Mouse (Mus musculus): ENCODE measurements around the gene Dnah6.

Dnah6 gene

DNA sequence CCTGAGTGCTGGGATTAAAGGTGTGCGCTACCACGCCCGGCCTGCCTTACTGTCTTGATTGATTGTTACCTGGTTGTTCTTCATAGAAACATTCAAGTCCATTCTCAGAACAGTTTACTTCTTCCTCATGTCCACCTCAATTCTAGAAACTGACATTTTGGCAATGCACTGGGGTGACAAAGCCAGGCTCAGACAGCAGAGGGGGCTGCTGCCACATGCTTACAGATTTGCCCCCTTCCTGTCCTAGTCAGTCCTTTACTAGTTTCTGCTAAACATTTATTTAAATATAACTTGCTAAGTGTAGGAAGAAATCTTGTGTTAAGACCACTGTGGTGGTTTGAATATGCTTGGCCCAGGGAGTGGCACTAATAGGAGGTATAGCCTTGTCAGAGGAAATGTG lies 192.6 kb downstream of the Dnah6 start:
- DNase-seq (ENCODE audit: low read depth, low spot score) = no peak

DNA sequence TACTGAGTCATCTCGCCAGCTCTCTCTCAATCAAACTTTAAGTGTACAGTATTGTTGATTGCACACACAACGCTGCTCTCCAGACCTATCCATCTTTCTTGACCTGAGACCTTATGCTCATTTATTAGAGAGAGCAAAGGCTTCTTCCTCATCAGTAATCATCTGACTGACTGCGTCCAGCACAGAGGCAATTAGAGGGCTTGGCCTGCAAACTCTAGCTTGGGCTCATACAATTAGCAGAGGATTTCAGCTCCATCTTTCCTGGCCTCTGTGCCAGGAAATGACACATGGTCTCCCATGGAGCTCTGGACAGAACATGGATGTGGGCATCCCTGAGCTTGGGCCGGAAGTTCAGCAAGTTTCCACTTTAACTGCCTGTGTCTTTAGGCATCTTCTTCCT lies 193.6 kb downstream of the Dnah6 start:
- peak; percentile 37 for DNase-seq (ENCODE audit: low read depth, low spot score)

DNA sequence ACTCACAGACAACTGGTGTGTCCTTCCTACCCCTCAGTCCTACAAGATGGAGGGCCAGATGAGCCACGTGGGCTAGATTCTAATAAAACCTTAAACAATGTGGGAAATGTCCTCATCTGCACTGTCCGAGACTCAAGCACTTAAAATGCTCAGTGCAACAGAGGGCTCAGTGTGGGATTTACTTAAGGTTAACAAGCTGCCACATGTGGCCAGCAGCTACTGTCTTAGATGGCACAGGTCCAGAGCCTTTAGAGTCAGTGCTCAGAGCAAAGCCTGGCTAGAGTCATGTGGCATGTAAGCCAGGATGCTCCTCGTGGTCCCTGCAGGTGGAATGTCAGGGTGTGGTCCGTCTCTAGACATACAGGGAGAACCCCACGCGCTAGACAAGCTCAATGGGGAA lies 194.6 kb downstream of the Dnah6 start:
- peak; percentile 61 for DNase-seq (ENCODE audit: low read depth, low spot score)

DNA sequence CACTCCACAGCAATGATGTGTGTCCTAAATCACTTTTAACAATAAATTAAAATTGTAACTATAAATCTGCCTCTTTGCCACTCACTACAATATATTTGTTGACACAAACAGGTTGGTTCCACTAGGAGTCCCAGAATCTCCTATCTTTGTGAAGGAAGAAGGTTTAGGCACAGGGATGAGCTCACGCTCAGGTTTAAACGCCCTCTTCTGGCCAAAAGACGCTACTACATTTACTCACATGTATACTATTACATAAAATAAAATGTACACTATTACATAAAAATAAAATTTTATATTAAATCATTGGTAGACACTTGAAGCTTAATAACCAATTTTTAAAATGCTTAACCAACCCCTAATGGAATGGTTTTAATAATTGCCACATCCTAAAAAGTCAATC lies 201.4 kb downstream of the Dnah6 start:
- DNase-seq (ENCODE audit: low read depth, low spot score) = peak; percentile 87

DNA sequence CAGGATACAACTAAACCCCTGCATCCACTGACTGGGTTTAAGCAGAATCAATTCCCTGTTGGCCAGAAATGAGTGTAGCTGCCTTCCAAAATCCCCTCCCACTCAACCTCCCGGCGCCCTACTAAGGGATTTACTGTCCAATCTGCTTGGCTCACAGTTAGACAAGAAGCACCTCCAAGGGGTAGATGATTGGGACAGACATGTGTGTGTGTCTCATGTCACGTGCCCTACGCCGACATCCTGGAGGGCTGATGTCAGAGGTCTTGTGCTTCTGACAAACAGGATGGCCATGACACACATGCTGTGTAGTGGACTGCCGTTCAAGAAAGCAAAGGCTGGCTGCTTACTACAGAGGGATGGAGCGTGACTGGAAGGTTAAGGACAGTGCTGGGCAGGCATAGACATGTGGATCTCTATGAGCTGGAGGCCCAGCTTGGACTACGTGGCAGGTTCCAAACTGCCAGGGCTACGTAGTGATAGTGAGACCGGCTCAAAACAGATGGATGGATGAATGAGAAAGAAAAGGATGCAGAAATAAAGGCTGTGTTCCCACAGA lies 202.6 kb downstream of the Dnah6 start:
- DNase-seq (ENCODE audit: low read depth, low spot score) = no peak

DNA sequence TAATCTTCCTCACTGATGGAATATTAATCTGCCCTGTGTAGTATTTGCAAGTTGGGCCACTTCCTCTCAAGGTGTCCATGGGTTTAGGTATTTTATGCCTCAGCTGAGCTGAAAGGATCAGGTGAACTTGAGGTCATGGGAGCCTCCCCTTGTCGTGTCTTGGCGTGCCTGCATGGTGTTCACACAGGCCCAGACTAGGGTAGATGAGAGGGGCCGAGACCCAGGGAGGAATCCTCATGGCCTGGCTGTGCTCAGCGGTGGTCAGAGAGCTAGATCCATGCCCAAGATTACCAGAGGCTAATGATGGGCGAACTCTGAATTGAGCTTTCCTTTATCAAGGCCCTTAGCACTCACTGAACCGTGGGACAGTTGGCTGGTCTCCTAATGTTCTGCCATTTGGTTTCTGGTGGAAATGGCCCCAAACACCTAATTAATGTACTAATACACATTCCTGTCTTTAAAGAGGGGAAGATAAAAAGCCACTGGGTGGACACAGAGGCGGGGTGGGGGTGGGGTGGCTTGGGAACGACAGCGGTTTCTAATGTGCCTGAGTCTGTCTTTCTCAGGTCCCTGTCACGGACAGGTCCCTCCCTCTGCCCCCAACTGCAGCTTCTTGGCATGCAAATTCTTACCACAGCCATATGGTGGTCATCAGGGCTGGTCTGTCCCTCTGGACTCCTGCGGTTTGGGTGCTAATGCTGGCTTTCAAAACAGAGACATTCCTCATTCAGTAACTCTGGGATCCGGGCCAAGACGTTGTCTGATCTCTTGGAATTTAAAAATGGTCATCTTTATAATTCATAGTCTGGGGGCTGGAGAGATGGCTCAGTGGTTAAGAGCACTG lies 206.9 kb downstream of the Dnah6 start:
- DNase-seq (ENCODE audit: low read depth, low spot score) = peak; percentile 96

DNA sequence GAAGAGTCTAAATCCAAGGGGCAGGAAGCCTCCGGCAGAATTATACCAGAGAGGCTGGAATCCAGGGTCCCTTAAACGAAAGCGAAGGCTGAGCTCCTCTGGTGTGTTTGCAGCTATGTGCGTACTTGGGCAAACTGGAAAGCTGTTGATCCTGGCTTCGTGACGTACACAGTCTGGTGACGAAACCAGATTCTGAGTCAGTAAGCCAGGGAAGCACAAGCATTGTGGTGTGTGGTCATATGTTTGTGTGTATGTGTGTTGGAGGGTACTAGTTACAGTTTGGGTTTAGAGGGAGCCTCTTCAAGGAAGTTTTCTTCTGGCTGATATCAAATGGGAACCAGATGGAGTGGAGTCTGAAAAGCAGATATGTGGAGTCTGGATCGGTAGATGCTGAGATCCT lies 208.5 kb downstream of the Dnah6 start:
- DNase-seq (ENCODE audit: low read depth, low spot score) = peak; percentile 60

DNA sequence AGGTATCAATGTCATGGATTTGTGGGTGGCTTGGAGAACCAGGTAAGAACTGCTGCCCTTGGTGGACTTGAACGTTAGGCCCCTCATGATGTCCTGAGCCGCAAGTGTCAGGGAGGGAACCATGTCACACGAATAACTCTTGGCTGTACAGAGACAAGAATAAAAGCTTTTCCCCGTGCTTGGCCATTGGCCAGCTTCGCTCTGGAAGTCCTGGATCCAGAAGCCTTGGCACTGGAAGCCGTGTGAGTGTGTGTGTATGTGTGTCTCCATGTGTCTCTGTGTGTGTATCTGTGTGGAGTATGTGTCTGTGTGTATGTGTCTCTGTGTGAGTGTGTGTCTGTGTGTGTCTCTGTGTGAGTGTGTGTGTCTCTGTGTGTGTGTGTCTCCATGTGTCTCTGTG lies 209.6 kb downstream of the Dnah6 start:
- DNase-seq (ENCODE audit: low read depth, low spot score) = no peak

DNA sequence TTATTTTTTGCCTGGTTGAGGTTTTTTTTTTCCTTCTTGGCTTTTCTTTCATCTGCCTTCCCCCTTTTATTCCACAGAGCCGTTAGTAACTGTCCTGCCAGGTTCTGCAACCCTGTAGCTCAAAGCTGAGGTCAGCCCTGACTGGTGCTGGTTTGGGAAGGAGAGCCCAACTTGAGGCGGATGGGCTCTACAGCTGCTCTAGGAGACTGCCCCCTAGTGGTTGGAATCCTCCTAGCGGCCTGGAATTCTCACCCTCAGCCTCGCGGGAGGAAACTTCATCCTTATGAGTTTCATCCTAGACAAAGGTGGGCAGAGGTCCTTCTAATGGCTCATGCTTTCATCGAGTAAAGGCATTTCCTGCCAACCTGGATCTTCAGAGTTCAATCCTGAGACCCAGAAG lies 211.4 kb downstream of the Dnah6 start:
- DNase-seq (ENCODE audit: low read depth, low spot score) = peak; percentile 47

DNA sequence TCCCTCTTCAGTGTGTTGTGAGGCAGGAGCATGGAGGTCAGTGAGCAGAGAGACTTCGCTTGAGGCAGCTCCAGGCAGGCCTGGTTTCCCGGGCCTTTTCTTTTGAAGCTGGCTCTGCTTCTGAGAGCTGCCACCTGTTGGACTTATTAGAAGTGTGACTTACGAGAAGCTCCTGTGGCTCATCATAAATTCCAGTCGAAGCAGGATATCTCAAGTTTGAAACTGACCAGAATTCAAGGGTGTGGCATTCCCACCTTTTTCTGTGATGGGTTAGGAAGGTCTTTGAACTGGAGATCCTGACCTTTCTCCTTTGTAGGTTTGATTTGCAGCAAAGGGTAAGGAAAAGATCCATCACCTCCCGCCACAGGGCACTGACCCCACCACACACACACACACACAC lies 217.8 kb downstream of the Dnah6 start:
- no peak for DNase-seq (ENCODE audit: low read depth, low spot score)

DNA sequence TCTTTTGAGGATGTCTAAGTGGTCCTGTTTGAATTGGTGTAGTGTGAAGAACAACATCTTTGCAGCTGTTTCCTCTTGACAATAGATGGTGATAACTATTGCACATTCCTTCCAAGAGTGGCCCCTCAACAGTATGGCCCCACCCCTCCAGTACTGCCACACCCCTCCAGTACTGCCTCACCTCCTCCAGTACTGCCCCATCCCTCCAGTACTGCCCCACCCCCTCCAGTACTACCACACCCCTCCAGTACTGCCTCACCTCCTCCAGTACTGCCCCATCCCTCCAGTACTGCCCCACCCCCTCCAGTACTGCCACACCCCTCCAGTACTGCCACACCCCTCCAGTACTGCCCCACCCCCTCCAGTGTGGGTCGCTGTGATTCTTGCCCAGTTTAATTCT lies 219.1 kb downstream of the Dnah6 start:
- no peak for DNase-seq (ENCODE audit: low read depth, low spot score)

DNA sequence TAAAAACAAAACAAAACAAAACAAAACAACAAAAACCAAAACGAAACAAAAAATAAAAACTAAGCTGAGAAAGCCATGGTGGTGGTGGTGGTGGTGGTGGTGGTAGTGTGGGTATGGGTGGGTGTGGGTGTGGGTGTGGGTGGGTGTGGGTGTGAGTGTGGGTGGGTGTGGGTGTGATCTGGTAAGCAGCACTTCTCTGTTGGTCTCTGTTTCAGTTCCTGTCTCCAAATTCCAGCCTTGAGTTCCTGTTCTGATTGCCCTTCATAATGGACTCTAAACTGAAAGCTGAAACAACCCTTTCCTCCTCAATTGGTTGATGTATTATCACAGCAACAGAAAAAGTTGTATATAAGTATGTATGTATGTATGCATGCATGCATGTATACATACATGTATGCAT lies 222.6 kb downstream of the Dnah6 start:
- DNase-seq (ENCODE audit: low read depth, low spot score) = no peak

DNA sequence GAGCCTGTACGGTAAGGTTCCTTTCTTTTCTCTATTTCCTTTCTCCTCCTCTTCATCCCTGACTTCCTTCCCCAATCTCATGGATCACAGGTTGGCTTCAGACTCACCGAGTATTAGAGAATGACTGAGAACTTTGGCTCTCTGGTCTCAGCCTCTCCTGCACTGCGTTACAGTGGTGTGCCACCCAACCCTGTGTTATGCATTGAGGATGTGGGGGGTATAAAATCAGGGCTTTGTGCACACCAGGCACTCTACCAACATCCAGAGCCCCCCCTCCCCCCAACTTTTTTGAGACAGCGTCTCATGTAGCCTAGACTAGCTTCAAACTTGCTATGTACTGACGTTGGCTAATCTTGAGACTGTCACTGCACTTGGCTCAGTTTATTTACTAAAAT lies 227.8 kb downstream of the Dnah6 start:
- DNase-seq (ENCODE audit: low read depth, low spot score) = no peak

DNA sequence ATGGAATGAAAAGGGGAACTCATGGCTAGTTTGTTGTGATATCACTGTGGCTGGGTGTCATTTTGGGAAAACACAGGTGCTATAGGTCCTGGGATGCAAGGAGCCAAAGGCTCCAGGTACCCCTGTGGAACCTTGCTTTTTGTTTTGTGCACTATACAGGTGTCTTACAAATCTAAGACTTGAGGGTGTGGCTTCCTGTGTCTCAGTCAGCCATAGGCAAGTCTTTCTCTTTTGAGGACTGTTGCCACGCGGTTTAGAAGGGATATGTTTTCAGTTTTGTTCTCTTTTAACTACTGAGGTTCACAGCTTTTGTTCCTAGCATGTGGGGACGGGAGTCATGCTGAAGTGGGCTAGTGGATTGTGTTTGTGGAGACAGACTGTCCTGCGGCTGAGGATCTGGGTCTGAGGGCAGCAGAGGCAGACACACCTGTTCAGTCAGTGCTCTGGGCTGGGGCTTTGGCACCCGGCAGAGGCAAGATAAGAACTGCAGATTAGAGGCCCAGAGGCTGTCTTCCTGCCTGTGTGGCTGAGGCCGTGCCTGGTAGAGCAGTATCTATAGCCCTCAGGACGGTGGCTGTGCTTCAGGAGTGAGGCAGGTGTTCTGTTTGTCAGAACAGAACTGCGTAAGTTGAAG lies 228.3 kb downstream of the Dnah6 start:
- DNase-seq (ENCODE audit: low read depth, low spot score) = no peak

DNA sequence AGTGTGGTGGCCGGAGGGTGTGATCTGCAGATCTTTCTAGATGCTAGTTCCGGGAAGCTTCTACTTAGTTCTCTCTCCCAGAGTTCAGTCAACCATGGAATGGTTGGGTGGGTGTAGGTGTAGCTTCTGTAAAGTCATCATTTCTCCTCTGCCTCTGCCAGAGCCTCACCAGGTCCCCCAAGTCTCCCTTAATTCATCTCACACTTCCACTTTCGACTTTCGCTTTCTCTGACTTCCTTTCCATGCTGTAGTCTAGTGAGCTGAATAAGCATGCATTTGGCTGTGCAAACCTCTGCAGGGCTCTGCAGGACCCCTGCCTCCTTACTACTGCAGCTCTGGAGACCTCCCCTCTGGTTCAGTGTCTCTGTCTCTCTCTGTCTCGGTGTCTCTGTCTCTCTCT lies 231.2 kb downstream of the Dnah6 start:
- DNase-seq (ENCODE audit: low read depth, low spot score) = no peak

DNA sequence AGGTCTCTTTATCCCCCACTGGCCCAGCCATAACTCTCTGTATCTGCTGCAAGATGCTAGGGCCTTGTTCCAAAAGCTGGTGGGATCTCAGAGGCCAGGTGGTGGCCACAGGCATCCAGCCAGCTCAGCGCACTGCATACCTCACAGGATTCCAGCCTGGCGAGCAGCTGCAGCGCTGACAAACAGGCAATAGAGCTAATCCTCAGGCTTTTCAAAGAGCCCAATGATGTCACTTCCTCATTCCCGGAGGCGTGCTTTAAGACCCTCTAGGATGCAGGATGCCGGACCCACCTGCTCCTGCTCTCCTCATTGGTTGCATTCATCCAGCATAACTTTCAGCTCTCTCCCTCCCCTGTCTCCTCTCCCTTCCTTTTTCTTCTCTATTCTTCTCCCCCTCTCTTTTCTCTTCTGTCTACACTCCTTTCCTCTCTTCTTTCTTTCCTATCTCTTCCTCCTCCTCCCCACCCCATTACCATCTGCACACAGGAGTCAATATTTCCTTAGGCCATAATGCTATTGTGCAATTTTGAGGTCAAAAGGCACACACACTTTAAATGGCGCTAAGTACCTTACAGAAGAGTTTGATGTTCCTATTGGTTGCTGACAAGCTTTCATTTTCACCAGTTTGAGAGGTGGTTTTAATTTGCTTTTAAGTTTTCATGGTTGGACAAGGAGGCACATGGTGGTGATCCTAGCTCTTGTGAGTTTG lies 232.3 kb downstream of the Dnah6 start:
- peak; percentile 68 for DNase-seq (ENCODE audit: low read depth, low spot score)

DNA sequence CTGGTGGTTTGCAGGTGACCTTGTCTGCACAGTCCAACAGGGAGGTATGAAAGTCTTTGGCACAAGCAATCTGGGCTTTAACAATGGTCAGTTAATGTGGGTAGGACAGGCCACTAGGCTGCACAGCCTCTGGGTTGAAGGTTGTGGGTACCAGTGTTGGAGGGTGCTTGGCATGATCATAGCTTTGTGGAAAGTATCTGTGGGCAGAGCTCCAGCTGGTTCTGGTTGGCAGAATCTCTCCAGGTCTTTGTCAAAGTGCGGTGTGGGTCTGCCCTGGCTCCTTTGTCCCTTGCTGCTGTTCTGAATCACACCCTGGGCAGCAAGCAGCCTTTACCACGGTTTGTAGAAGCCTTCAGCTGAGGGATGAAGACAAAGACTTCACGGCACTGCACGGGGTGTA lies 238.9 kb downstream of the Dnah6 start:
- DNase-seq (ENCODE audit: low read depth, low spot score) = no peak

DNA sequence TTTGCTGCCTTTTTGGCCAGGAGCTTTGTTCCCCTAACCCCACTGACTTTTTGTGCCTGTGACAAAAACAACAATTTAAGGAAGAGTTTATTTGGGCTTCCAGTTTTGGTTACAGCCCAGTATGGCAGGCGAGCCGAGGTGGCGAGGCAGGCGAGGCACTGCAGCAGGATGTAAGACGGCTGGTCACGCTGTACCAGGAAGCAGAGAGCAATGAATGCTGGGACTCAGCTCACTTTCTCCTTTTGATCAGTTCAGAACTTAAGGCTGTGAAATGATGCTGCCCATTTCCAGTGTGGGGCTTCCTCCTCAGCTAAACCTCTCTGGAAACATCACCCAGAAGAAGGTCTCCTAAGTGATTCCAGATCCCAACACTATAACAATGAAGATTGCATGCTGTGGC lies 239.6 kb downstream of the Dnah6 start:
- DNase-seq (ENCODE audit: low read depth, low spot score) = peak; percentile 33

DNA sequence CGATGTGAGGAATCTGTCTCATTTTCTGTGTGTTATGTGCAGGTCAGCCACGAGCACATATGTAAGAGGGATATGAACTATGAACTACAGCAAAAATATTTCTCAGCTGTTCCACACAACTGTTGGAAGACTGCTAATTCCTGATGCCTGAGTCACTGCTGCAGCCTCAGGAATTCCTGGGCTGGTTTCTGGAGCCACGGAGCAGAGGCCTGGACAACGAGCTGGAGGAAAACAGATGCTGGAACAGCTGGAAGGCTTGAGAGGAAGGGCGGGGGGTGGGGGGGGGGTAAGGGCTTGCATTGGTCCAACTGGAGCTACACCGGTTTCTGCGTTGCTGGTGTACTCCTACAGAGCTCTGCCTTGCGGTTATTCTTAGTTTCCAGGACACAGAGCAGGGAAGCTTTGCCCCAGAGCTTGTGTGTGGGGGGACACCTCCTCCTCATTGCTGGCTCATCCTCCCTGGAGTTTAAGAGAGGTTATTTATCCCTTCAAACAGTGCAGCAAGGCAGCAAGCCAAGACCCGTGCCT lies 240.3 kb downstream of the Dnah6 start:
- DNase-seq (ENCODE audit: low read depth, low spot score) = peak; percentile 99

DNA sequence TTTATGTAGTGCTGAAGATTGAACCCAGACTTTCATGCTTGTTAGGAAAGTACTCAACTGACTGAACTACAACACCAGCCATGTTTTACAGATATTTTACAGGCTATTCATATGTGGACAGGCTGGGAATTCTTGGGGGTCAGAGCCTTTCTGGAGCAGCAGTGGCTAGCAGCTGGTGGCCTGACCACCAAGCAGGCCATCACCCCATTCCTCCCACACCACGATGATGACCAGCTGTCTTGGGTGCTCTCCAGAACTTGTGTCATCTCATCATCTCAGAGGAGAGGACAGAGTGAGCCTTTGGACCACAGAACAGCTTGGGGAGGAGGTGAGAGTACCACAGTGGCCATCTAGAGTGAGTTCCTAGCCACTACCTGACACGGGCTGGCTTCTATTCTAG lies 244.6 kb downstream of the Dnah6 start:
- DNase-seq (ENCODE audit: low read depth, low spot score) = peak; percentile 60

DNA sequence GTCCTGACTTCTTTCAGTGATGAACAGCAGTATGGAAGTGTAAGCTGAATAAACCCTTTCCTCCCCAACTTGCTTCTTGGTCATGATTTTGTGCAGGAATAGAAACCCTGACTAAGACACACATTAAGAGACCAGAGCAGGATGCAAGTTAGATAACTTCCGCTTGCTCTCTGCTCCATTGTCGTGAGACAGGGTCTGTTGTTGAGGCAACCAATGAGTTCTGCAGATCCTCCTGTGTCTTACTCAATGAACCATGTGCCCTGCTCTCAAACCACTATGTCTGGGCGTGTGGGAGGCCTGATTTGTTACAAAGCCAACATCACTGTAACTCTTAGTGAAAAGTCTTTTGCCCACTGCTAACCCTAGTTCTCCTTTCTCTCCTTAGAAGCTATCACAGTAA lies 250.4 kb downstream of the Dnah6 start:
- no peak for DNase-seq (ENCODE audit: low read depth, low spot score)

DNA sequence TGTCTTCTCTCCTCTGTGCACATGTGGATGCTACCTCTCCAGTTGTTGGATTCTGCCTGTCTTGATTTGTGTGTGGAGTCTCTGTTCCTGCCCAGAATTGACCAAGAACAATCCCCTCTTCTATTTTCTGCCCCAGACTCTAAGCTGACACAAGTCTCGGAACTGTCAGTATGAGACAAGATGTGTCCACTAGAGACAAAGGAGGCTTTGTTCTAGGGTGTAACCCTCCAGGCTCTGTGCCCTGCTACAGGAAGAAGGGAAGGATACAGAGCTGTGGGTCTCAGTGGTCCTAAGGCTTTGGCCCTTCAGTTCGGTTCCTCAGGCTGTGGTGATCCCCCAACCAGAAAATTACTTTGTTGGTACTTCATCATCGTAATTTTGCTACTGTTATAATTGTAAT lies 251.7 kb downstream of the Dnah6 start:
- DNase-seq (ENCODE audit: low read depth, low spot score) = peak; percentile 36

Data from 3T3-L1 (cell line).